Mouse (Mus musculus): ENCODE measurements around the gene Prpf4b. TPM values are rescaled to one million over a fixed set of nuclear protein-coding genes. Genes with fewer than 3 reads are reported as not detected.
"Not testable (repeated sequence)": the region's sequence is repeated elsewhere in the genome, so short reads cannot be mapped to it uniquely, and the experiment has no call there.

Prpf4b gene
- polyA plus RNA-seq, 1 experiment from 2014 or later: 95.0 TPM

- not testable (repeated sequence) for H3K36me3 ChIP-seq; H3K4me1 ChIP-seq (replicated peaks); H3K9ac ChIP-seq (replicated peaks); H3K27ac ChIP-seq; H3K27me3 ChIP-seq; H3K9me3 ChIP-seq; H3K4me2 ChIP-seq; H3K4me3 ChIP-seq (replicated peaks); ATAC-seq (ENCODE audit: insufficient number of reproducible peaks, insufficient read depth, low FRiP score, low TSS enrichment, low read depth)
- WGBS: 88% methylated on average over 2 of the region's 2 CpGs
Measured at GRCm38 (mm10) chr13:34951437-34951836, 76.3 kb downstream of the Prpf4b start.

Other genes with a start within 250 kb of the Prpf4b start
- gene Pxdc1, start 221.8 kb upstream of the Prpf4b start, polyA plus RNA-seq (2016; fragmentation: Nextera tagmentation; extraction: Ambion mirVana): 5.9 and 8.6 TPM in 2 replicates
- gene Fam50b, start 140.5 kb upstream of the Prpf4b start, polyA plus RNA-seq (2016; fragmentation: Nextera tagmentation; extraction: Ambion mirVana): not detected in 2 replicates
- gene Fam217a, start 49.0 kb downstream of the Prpf4b start, polyA plus RNA-seq (2016; fragmentation: Nextera tagmentation; extraction: Ambion mirVana): 0.78 and 1.0 TPM in 2 replicates
- not detected in 2 replicates for gene 4933417A18Rik, start 49.1 kb downstream of the Prpf4b start, polyA plus RNA-seq (2016; fragmentation: Nextera tagmentation; extraction: Ambion mirVana)
- 0.22 and 0.73 TPM in 2 replicates for gene Eci3, start 88.5 kb downstream of the Prpf4b start, polyA plus RNA-seq (2016; fragmentation: Nextera tagmentation; extraction: Ambion mirVana)
- gene Eci2, start 151.8 kb downstream of the Prpf4b start, polyA plus RNA-seq (2016; fragmentation: Nextera tagmentation; extraction: Ambion mirVana): 134 and 140 TPM in 2 replicates